Mouse (Mus musculus) spleen, adult 2 months (tissue): ENCODE results near the gene Ahcyl2. TPM values are rescaled to one million over a fixed set of nuclear protein-coding genes. Genes with fewer than 3 reads are reported as not detected.

Experiments used
- DNase-seq, 2 experiments: peaks; one replicate each; pipeline versions ENCODE4 v3.0.0 to v3.0.0-alpha.2; 2012 to 2021; ENCODE audit warnings: low spot score in 2 of 2, low read depth in 1 of 2
- H3K27ac ChIP-seq: fragments of 200-500 bp; 2 replicates; pipeline ENCODE4 v1.5.1; 2012; ENCODE audit warnings: low read length, inconsistent platforms; ENCODE audit not compliant: insufficient read depth
- H3K27me3 ChIP-seq: fragments of 200-500 bp; 2 replicates; pipeline ENCODE4 v1.6.1; 2012; ENCODE audit warnings: mild to moderate bottlenecking, moderate library complexity, low read length, inconsistent platforms; ENCODE audit not compliant: control insufficient read depth, insufficient read depth
- H3K36me3 ChIP-seq: fragments of 200-500 bp; 2 replicates; pipeline ENCODE4 v1.6.1; 2012; ENCODE audit warnings: mild to moderate bottlenecking, low read length, inconsistent platforms; ENCODE audit not compliant: control insufficient read depth, insufficient read depth
- H3K4me1 ChIP-seq: fragments of 200-500 bp; 2 replicates; pipeline ENCODE4 v1.6.1; 2011; ENCODE audit warnings: inconsistent platforms; ENCODE audit not compliant: control insufficient read depth, insufficient read depth, insufficient read length
- H3K4me3 ChIP-seq: fragments of 200-500 bp; 2 replicates; pipeline ENCODE4 v1.5.1; 2011; ENCODE audit warnings: mild to moderate bottlenecking, inconsistent platforms; ENCODE audit not compliant: insufficient read depth, insufficient read length; ENCODE audit errors: extremely low read depth
- CTCF ChIP-seq: fragments of 200-500 bp; IDR thresholded peaks from 2 replicates; pipeline ENCODE4 v1.5.1; 2011; ENCODE audit warnings: mild to moderate bottlenecking, inconsistent platforms; ENCODE audit not compliant: insufficient read depth, insufficient read length, insufficient replicate concordance; ENCODE audit errors: extremely low read depth
- POLR2A ChIP-seq: fragments of 200-500 bp; IDR thresholded peaks from 2 replicates; pipeline ENCODE4 v1.6.1; 2011; ENCODE audit warnings: low read depth, low read length, inconsistent platforms
- WGBS: fragments of 180-500 bp; shearing (Covaris S2); methylation state at CpG from one replicate; pipeline ENCODE4 v1.1.7; 2018; 5-methylcytosine and 5-hydroxymethylcytosine counted together
- polyA plus RNA-seq: library from polyadenylated mRNA; depleted of rRNA; stranded (reverse); fragments of >200 nt; gene quantifications from 2 replicates; pipeline ENCODE4 v1.2.3, GENCODE M21; 2012

Gene Ahcyl2
- polyA plus RNA-seq, 1 experiment = 9.4 TPM

GRCm38 (mm10) chr6:29790014-29790698, 22.3 kb downstream of the Ahcyl2 start:
- DNase-seq = no peak
- WGBS = 83% methylated on average over 3 of the region's 3 CpGs
- no peak overlapping the region for H3K27ac ChIP-seq
- H3K4me1 ChIP-seq = no peaks in the 10 kb centered on the region; the same call in 1 of the 2 replicates
- no peaks in the 10 kb centered on the region for H3K36me3 ChIP-seq
- TF ChIP-seq CTCF (no peak), POLR2A (no peak)
- no peak overlapping the region for H3K4me3 ChIP-seq
- no peaks in the 10 kb centered on the region for H3K27me3 ChIP-seq

- no peaks in the 10 kb centered on the region for H3K27me3 ChIP-seq
- H3K36me3 ChIP-seq = no peaks in the 10 kb centered on the region
- no peak overlapping the region for H3K4me3 ChIP-seq
- TF ChIP-seq POLR2A (no peak), CTCF (no peak)
- DNase-seq = no peak
- no peak overlapping the region for H3K27ac ChIP-seq
- no peaks in the 10 kb centered on the region; the same call in 1 of the 2 replicates for H3K4me1 ChIP-seq
- WGBS = 40% methylated on average over 1 of the region's 1 CpGs
Observed at GRCm38 (mm10) chr6:29793520-29793919, 25.7 kb downstream of the Ahcyl2 start.

- Histone ChIP-seq H3K4me3 (no peak overlapping the region), H3K4me1 (no peaks in the 10 kb centered on the region; the same call in 1 of the 2 replicates), H3K27me3 (no peaks in the 10 kb centered on the region), H3K36me3 (no peaks in the 10 kb centered on the region), H3K27ac (no peak overlapping the region)
- TF ChIP-seq CTCF (no peak), POLR2A (no peak)
- no peak for DNase-seq
- WGBS = 36% methylated on average over 6 of the region's 6 CpGs
Observed at GRCm38 (mm10) chr6:29794582-29794981, 26.8 kb downstream of the Ahcyl2 start.

GRCm38 (mm10) chr6:29802979-29803378, 35.2 kb downstream of the Ahcyl2 start:
- H3K36me3 ChIP-seq = no peaks in the 10 kb centered on the region
- no peak overlapping the region for H3K27ac ChIP-seq
- TF ChIP-seq POLR2A (no peak), CTCF (no peak)
- 77% methylated on average over 1 of the region's 1 CpGs for WGBS
- no peaks in the 10 kb centered on the region for H3K27me3 ChIP-seq
- H3K4me1 ChIP-seq = no peaks in the 10 kb centered on the region; the same call in 1 of the 2 replicates
- no peak overlapping the region for H3K4me3 ChIP-seq
- no peak for DNase-seq

GRCm38 (mm10) chr6:29804006-29804405, 36.2 kb downstream of the Ahcyl2 start:
- TF ChIP-seq CTCF (no peak), POLR2A (no peak)

GRCm38 (mm10) chr6:29805381-29805780, 37.6 kb downstream of the Ahcyl2 start:
- no peaks in the 10 kb centered on the region; the same call in 1 of the 2 replicates for H3K4me1 ChIP-seq
- H3K36me3 ChIP-seq = no peaks in the 10 kb centered on the region
- H3K27me3 ChIP-seq = no peaks in the 10 kb centered on the region
- WGBS = 98% methylated on average over 2 of the region's 2 CpGs
- no peak for TF ChIP-seq CTCF
- no peak for TF ChIP-seq POLR2A
- no peak overlapping the region for H3K4me3 ChIP-seq
- no peak for DNase-seq
- H3K27ac ChIP-seq = no peak overlapping the region

More at GRCm38 (mm10) chr6:29804006-29804405, 36.2 kb downstream of the Ahcyl2 start:
- no peaks in the 10 kb centered on the region for H3K27me3 ChIP-seq
- H3K4me1 ChIP-seq = no peaks in the 10 kb centered on the region; the same call in 1 of the 2 replicates
- no peak overlapping the region for H3K27ac ChIP-seq
- no peak overlapping the region for H3K4me3 ChIP-seq
- H3K36me3 ChIP-seq = no peaks in the 10 kb centered on the region
- DNase-seq = no peak
- 63% methylated on average over 3 of the region's 3 CpGs for WGBS

GRCm38 (mm10) chr6:29812076-29812475, 44.3 kb downstream of the Ahcyl2 start:
- Histone ChIP-seq H3K4me3 (no peak overlapping the region), H3K4me1 (no peaks in the 10 kb centered on the region; the same call in 1 of the 2 replicates), H3K27me3 (no peaks in the 10 kb centered on the region), H3K36me3 (no peaks in the 10 kb centered on the region), H3K27ac (no peak overlapping the region)
- TF ChIP-seq CTCF (no peak), POLR2A (no peak)
- 91% methylated on average over 2 of the region's 2 CpGs for WGBS
- DNase-seq = no peak
